Mouse (Mus musculus): ENCODE measurements around the gene Tifab. TPM values are rescaled to one million over a fixed set of nuclear protein-coding genes. Genes with fewer than 3 reads are reported as not detected.

Tifab gene
- polyA plus RNA-seq (2016; fragmentation: Nextera tagmentation; extraction: Ambion mirVana), result 1.3 and 1.5 TPM in 2 replicates

DNA sequence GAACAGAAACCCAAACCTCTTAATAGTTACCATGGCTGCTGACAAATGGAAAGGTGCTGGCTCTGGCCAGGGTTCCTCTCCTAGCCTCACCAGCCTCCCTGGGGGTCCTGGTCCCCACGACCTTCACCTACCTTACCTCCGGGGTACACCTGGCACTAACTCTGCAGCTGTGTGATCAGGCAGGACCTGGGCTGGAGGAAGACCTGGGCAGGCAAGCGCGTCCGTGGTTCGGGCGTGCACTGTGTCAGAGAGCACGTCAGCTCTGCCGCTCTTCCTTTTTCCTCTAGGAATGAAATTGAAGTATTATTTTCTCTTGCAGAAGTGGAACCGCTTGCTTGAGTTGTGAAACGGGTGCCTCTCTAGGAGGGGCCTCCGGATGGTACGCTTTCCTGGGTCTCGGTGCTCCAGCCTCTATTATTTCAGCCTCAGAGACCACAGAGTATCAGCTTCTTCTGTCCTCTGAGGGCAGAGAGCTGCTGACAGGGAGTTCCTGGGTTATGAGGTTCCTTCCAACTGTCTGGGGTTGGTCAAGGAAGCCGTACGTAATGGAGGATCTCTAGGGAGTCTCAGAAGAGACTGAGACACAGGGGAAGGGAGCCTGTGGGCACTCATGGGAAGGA, at the start of gene Tifab:
Gene Tifab, minus strand, starts transcription at position 470 of the 620 bp plus-strand sequence.
- no peak within 1 kb of the TSS for H3K27ac ChIP-seq
- no peak within 1 kb of the TSS for H3K4me3 ChIP-seq
- H3K9ac ChIP-seq, result no peak within 1 kb of the TSS
- no peak within 1 kb of the TSS for H3K4me2 ChIP-seq (replicated peaks)
- WGBS, result 88% methylated on average over 16 of the region's 16 CpGs
- H3K36me3 ChIP-seq, result no peaks in the 10 kb centered on the region
- peaks cover 10% of the 10 kb centered on the region; the same call in 1 of the 2 replicates for H3K4me1 ChIP-seq
- no peak for ATAC-seq (ENCODE audit: insufficient number of reproducible peaks, insufficient read depth, low FRiP score, low TSS enrichment)
- no peaks in the 10 kb centered on the region for H3K27me3 ChIP-seq
- peaks cover 5% of the 10 kb centered on the region; the same call in 1 of the 2 replicates for H3K9me3 ChIP-seq

DNA sequence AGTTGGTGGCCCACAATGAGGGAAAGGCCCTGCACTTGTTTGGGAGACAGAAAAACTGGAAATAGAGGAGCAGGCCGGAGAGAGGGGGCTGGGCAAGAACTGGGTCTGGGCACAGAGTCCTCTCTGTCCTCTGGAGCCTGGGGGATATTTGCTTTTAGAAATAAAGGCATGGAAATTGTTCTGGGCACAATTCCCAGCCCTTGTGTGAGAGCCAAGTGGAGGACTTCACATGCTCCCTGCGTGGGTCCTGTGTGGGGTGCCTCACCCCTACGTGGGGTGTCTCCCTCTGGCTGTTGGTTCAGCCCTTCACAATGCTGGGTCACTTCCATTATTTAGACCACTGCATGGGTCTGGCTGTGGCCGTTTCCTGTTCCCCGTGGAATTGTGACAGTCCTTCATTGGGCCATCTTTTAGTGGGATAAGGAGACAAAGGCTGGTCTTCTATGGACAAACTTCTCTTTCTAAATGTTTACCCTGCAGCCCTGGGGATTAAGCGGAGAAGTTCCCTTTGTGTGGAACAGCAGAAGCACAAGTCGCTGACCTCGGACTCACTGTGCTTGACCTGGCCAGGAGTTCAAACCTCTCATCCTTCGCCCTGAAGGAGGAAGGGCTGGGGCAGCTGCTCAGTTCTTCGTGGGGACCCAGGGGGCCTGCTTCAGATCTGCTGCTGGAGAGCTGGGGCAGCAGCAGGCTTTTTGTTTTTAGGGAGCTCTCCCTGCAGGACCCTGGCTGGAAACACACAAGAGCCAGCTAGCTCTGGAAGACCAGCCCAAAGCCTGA, 47.7 kb upstream of the Tifab start:
- peaks cover 27% of the 10 kb centered on the region for H3K4me1 ChIP-seq

DNA sequence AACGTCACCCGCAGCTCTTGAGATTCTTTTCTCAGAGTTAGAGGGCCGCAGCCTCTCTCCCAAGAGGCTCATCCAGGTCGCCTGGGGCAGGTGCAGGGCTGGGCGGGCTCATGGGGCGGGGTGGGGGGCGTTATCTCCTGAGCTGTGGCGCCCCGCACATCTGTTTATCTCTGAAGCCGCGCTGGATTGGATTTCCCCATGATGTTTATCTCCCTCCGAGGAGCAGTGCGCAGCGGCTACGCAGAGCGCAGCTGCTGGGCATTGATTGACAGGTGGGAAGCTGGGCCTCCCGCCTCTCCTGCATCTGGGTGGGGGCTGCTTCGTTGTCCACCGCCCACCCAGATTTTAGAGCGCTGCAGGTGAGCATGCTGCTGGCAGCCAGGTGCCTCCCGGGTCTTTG, 44.9 kb upstream of the Tifab start:
- H3K27ac ChIP-seq, result 0 out of 2 replicates have a peak overlapping the region, but pooled peaks have one; percentile 31
- H3K27me3 ChIP-seq, result peaks cover 71% of the 10 kb centered on the region
- H3K4me1 ChIP-seq, result peaks cover 24% of the 10 kb centered on the region
- 0 out of 2 replicates have a peak overlapping the region, but pooled peaks have one; percentile 7 for H3K4me2 ChIP-seq (replicated peaks)
- H3K9me3 ChIP-seq, result no peaks in the 10 kb centered on the region
- no peak overlapping the region for H3K9ac ChIP-seq
- H3K4me3 ChIP-seq, result no peak overlapping the region
- no peaks in the 10 kb centered on the region for H3K36me3 ChIP-seq
- ATAC-seq (ENCODE audit: insufficient number of reproducible peaks, insufficient read depth, low FRiP score, low TSS enrichment), result no peak
- WGBS, result 4% methylated on average over 21 of the region's 21 CpGs

More for the DNA sequence above, 47.7 kb upstream of the Tifab start:
- Histone ChIP-seq H3K36me3 (no peaks in the 10 kb centered on the region), H3K27ac (no peak overlapping the region), H3K9ac (no peak overlapping the region), H3K4me2 (replicated peaks) (no peak overlapping the region), H3K27me3 (peaks cover 69% of the 10 kb centered on the region), H3K4me3 (no peak overlapping the region), H3K9me3 (no peaks in the 10 kb centered on the region)
- 13% methylated on average over 10 of the region's 10 CpGs for WGBS
- no peak for ATAC-seq (ENCODE audit: insufficient number of reproducible peaks, insufficient read depth, low FRiP score, low TSS enrichment)

DNA sequence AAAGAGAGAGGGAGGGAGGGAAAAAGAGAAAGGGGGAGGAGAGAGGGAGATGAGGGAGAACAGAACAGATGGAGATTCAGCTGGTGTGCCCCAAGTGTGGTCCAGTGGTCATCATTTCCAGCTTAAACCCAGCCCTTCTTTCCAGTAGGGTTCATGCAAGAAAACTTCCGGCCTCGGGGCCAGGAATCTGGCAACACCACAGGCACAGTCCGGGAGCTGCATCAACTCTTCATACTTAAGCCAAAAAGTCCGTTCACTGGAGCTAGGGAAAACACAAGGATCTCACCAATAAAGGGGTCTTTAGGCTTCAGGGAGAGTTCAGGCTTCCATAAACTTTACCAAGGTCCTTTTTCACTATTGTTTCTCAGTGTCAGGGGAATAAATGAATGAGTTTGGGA, 44.2 kb upstream of the Tifab start:
- ATAC-seq (ENCODE audit: insufficient number of reproducible peaks, insufficient read depth, low FRiP score, low TSS enrichment), result no peak
- 5% methylated on average over 4 of the region's 4 CpGs for WGBS
- Histone ChIP-seq H3K9me3 (no peaks in the 10 kb centered on the region), H3K4me1 (peaks cover 23% of the 10 kb centered on the region), H3K27ac (no peak overlapping the region), H3K27me3 (peaks cover 75% of the 10 kb centered on the region), H3K36me3 (no peaks in the 10 kb centered on the region), H3K4me3 (no peak overlapping the region), H3K9ac (no peak overlapping the region), H3K4me2 (replicated peaks) (no peak overlapping the region)

DNA sequence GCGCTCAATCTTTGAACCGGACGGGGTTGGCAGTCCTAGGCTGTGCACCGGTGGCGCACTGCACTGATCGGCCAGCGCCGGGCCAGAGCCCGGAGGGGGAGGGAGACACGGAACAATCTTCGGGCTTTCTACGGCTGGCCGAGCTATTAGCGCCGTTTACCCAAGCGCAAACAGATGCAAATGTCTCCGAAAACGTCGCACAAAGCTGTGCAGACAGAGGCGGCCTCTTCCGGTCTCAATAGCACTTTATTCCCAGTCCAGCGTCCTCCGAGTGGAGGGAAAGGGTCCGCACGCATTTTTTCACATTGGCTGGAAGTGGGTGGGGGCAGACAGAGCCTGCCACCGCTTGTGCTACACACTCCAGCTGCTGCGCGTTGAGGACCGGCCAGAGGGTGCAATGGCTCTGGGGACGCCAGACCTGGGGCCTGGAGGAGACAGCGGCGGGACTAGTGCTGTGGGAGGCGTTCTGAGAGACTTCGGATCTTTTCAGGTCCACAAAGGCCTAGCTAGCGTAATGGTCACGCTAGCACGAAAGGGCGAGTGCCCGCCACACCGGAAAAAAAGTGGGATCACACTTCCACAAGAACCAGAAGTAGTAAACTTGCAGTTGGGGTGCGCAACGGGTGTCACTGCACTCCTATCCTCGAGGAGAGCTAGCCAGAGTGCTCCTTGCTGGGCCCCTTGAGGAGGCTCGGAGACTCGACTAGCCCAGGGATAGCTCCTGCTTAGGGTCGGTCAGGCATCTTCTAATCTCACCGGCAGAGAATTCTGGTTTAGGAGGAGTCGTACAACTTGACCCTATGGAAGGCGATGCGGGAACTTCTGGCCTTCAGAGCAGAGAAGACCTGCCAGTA, 43.5 kb upstream of the Tifab start:
- WGBS, result 2% methylated on average over 50 of the region's 50 CpGs
- H3K27me3 ChIP-seq, result peaks cover 73% of the 10 kb centered on the region
- no peak for ATAC-seq (ENCODE audit: insufficient number of reproducible peaks, insufficient read depth, low FRiP score, low TSS enrichment)

DNA sequence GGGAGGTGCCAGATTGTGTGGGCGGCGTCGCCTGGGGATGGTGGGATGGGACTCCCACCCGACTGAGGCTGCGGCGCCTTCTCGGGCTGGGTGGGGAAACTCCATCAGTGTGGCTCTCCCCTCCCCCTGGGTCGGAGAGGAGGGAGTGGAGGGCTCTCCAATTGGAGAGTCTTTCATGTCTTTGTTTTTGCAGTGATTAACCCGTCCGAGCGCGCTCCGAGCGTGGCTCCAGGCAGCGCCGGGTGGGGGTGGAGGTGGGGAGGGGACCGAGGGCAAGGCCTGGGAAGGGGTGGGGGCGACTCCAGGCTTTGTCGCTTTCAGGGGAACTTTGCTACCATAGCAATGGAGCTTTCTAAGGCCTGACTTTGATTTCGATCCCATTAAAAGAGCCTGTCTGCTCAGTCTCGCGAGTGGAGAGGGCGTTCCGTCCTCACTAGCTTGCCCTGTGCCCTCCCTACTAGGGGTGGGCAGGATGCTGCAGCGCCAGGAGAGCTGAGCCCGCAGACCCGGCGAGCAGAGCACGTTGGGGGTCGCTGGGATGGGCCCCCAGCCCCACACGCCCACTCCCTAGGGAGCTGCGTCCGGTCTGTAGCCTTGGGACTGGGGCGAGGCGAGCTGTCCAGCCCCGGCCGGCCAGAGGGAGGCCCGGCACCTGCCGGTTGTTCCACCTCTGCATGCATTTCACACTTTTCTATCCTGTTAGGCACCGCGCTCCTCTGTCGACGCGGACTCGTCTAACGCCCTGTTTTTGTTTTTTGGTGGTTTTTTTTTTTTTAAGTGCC, 42.6 kb upstream of the Tifab start:
- peaks cover 23% of the 10 kb centered on the region for H3K4me1 ChIP-seq
- no peaks in the 10 kb centered on the region for H3K9me3 ChIP-seq
- peak overlapping the region; percentile 43 for H3K4me3 ChIP-seq
- peak overlapping the region; percentile 74 for H3K27ac ChIP-seq
- peak; percentile 73; the same call in 1 of the 2 replicates for ATAC-seq (ENCODE audit: insufficient number of reproducible peaks, insufficient read depth, low FRiP score, low TSS enrichment)
- under 1% methylated on average over 46 of the region's 46 CpGs for WGBS
- H3K27me3 ChIP-seq, result peaks cover 65% of the 10 kb centered on the region
- H3K36me3 ChIP-seq, result no peaks in the 10 kb centered on the region
- H3K9ac ChIP-seq, result peak overlapping the region; percentile 50
- H3K4me2 ChIP-seq (replicated peaks), result peak overlapping the region; percentile 92

More for the DNA sequence above, 43.5 kb upstream of the Tifab start:
- Histone ChIP-seq H3K9me3 (no peaks in the 10 kb centered on the region), H3K36me3 (no peaks in the 10 kb centered on the region), H3K9ac (peak overlapping the region; percentile 44; the same call in 1 of the 2 replicates), H3K4me3 (peak overlapping the region; percentile 43), H3K4me1 (peaks cover 23% of the 10 kb centered on the region), H3K27ac (no peak overlapping the region), H3K4me2 (replicated peaks) (peak overlapping the region; percentile 92)

DNA sequence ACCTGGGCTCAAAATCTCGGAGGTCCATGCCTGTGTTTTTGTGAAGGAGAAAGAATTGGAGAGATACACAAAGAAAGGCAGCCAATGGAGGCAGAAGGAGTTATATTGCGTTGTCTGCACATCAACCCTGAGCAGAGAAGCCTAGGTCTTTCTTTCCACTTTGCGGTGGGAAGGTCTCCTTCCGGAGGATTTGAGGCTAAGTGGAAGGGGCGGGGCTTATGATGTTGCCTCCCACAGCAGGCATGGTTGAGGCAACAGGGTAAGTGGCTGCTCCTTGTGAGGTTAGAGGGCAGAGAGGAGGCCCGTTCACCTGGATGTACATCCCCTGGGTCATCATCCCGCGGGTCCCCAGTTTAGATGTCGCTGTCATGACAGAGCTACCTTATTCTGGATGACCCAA, 40.6 kb upstream of the Tifab start:
- Histone ChIP-seq H3K27me3 (peaks cover 49% of the 10 kb centered on the region), H3K27ac (no peak overlapping the region), H3K9ac (no peak overlapping the region), H3K9me3 (no peaks in the 10 kb centered on the region), H3K36me3 (no peaks in the 10 kb centered on the region), H3K4me1 (peaks cover 27% of the 10 kb centered on the region), H3K4me2 (replicated peaks) (no peak overlapping the region), H3K4me3 (no peak overlapping the region)
- ATAC-seq (ENCODE audit: insufficient number of reproducible peaks, insufficient read depth, low FRiP score, low TSS enrichment), result no peak
- 58% methylated on average over 9 of the region's 9 CpGs for WGBS

DNA sequence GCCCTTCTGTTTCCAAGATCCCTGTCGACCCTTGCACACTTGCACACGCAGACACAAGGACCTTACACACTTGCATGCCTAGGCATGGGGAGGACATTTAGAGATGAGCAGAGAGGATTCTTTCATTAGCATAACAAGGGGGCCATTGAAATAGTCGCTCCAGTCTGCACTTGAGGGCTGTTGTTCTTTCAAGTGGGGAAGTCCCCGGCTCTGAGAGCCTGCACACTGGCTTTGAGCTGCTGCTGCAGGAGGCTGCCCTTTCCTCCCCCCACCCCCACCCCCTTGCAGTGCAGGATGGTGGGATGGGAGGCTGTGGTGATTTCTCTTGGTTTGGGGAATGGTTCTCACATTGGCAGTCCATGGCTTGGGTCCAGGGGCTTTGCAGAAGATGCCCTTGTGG, 37.4 kb upstream of the Tifab start:
- Histone ChIP-seq H3K36me3 (no peaks in the 10 kb centered on the region), H3K9ac (no peak overlapping the region), H3K4me1 (peaks cover 4% of the 10 kb centered on the region; the same call in 1 of the 2 replicates), H3K27ac (no peak overlapping the region; the same call in 1 of the 2 replicates), H3K9me3 (no peaks in the 10 kb centered on the region), H3K4me3 (no peak overlapping the region), H3K27me3 (peaks cover 20% of the 10 kb centered on the region; the same call in 1 of the 2 replicates), H3K4me2 (replicated peaks) (no peak overlapping the region)
- 21% methylated on average over 4 of the region's 4 CpGs for WGBS
- ATAC-seq (ENCODE audit: insufficient number of reproducible peaks, insufficient read depth, low FRiP score, low TSS enrichment), result 0 out of 2 replicates have a peak, but pooled peaks have one; percentile 14

DNA sequence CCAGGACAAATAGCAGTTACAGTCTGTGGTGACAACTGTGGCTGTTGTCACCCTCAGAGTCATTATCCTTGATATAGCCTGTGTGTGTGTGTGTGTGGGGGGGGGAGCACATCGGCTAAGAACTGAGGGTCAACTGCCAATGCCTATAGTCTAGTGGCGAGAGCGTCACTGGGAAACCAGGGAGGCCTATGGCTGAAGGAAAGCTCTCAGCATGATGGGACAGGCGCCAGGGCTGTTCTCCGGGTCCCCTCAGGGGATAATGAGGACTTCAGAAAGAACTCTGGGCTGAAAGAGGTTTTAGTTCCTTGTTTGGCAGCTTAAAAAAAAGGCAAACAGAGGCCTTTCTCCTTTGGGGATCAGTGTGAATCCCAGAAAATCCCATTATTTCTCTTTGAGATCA, 35.9 kb upstream of the Tifab start:
- H3K9ac ChIP-seq, result no peak overlapping the region
- no peak overlapping the region for H3K4me3 ChIP-seq
- H3K27ac ChIP-seq, result no peak overlapping the region
- WGBS, result 37% methylated on average over 5 of the region's 5 CpGs
- H3K4me1 ChIP-seq, result 0 out of 2 replicates have a peak, but pooled peaks cover 4% of the 10 kb centered on the region
- H3K27me3 ChIP-seq, result peaks cover 14% of the 10 kb centered on the region; the same call in 1 of the 2 replicates
- H3K36me3 ChIP-seq, result no peaks in the 10 kb centered on the region
- H3K4me2 ChIP-seq (replicated peaks), result no peak overlapping the region
- H3K9me3 ChIP-seq, result 0 out of 2 replicates have a peak, but pooled peaks cover 3% of the 10 kb centered on the region
- no peak for ATAC-seq (ENCODE audit: insufficient number of reproducible peaks, insufficient read depth, low FRiP score, low TSS enrichment)

DNA sequence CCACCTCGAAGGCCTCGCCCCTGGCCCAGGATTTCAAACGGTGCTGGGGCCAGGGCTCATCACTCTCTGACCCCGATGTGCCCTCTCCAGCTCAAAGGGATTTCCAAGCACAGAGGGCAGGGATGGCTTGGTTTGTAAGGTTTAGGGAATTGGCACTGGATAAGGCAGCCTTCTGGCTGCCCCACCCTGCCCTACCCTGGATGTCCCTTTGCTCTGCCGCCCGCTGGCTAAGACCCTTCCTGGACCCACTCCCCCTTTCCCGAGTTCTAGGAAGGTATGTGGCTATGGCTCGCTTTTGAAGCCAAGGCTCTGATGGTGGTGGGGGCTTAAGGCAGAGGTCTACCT, 30.4 kb upstream of the Tifab start:
- Histone ChIP-seq H3K36me3 (no peaks in the 10 kb centered on the region), H3K9ac (peak overlapping the region; percentile 34; the same call in 1 of the 2 replicates), H3K4me2 (replicated peaks) (peak overlapping the region; percentile 51), H3K27ac (peak overlapping the region; percentile 56), H3K4me3 (peak overlapping the region; percentile 17; the same call in 1 of the 2 replicates), H3K9me3 (0 out of 2 replicates have a peak, but pooled peaks cover 3% of the 10 kb centered on the region), H3K4me1 (peaks cover 19% of the 10 kb centered on the region), H3K27me3 (no peaks in the 10 kb centered on the region)
- WGBS, result 16% methylated on average over 8 of the region's 8 CpGs
- ATAC-seq (ENCODE audit: insufficient number of reproducible peaks, insufficient read depth, low FRiP score, low TSS enrichment), result no peak

All from embryonic facial prominence, embryonic 12.5 days (tissue).